Mouse (Mus musculus): Measurements from ENCODE around the gene Ift52. TPM values are rescaled to one million over a fixed set of nuclear protein-coding genes. Genes with fewer than 3 reads are reported as not detected.

The Ift52 gene
- total RNA-seq (2023) = 10 to 100 TPM; 20.7 to 20.8 TPM

DNA sequence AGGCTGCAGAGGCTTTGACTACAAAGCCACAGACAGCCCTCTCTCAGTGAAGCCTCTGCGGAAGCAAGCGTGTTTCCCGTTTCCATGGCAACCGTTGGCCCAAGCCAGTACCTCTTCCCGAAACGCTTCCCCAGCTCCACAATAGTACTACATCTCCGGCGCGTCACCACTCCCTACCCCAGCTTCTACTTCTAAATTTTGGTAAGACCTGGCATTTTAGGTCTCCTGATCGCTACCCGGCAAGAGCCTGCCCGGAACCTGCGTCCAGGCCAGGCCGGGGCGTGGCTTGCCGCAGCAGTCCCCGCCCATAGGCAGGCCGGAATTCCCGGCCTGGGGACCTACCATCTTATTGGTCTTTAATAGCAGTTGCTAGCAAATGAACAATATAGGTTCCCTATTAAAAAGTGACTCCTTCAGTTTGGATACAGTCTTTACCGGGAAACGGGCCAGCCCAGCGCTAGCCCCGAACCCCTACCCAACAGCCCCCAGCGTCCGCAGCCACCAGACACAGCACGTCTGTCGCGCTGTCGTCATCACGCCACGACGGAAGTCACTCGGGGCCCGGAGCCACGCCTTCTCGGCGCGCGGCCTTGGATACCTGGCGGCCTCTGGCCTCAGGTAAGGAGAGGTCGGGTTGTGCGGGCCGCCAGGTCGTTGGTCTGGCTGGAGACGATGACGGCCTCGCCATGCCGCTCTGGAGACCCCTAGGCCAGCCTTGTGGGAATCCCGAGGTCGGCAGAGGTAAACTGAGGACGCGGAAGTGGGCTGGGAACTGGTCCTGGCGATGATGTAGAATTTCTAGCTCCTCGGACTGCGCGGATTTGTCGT, at the start of gene Ift52:
Gene Ift52, plus strand, starts transcription at position 439 of the 828 bp plus-strand sequence.

DNA sequence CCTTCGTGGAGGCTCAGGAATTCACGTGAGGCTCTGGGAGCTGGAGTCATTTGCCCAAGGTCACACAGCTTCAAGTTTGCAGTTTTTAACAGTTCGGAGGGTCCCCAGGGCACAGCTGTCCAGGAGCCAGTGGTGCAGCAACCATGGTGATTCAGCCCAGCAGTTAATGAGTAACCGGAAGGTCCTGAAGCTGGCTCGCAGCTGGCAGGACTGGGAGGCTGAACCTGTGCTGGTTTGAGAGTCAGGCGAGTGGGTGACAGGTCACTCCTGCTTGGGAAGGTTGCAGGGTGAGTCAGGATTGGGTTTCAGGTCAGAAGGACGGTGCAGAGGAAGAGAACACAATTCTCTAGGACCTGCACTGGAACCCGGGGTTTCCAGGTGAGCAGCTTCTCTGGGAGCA, 29.9 kb upstream of the Ift52 start, which contains the start of gene Sgk2:
Gene Sgk2, plus strand, starts transcription at position 113 of the 400 bp plus-strand sequence.

DNA sequence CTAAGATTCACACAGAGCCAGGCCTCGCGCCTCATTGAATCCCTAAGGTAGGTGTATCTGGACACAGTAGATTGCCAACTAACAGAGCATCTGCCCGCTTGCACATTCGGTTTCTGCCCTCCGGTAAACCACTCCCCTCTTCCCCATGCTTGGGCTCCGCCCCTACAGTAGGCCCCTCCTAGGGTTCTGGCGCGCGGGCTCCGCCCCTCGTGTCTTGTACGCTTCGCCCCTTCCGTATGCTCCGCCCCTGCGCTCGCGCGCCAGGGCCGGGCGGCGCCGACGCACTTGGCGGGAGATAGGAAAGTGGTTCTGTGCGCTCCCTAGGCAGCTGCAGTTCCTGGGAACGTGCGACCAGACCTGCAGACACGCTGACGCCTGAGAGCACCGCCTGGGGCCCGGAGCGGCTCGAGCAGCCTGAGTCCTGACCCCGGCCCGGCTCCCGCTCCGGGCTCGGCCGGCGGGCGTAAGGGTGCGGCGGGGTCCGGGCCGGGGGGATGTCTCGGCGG, 37.2 kb downstream of the Ift52 start, which contains the start of gene Mybl2:
Gene Mybl2, plus strand, starts transcription at position 353 of the 506 bp plus-strand sequence.

DNA sequence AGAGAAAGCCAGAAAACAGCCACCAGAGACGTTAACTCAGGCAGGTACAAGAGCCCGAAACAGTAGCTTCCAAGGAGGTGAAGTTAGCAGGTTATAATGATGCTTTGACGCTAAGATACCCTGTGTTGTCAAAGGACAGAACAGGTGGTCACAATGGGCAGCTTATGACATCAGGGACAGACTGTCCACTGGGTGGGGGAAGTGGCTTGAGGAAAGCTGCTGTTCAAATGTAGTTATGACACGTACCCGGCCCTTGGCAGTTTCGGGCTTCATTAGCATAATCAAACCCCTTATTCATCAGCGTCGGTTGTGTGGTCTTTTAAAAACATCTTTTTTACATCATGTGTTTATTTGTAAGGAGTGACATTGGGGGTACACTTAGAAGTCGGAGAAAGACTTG, 70.6 kb downstream of the Ift52 start, which contains the start of gene Gtsf1l:
Gene Gtsf1l, minus strand, starts transcription at position 128 of the 400 bp plus-strand sequence.

Other genes with a start within 250 kb of the Ift52 start
- gene Srsf6, start 85.8 kb upstream of the Ift52 start, total RNA-seq (2023) = 100 to 1,000 TPM; 125 to 132 TPM
- gene L3mbtl1, start 73.9 kb upstream of the Ift52 start, total RNA-seq (2023) = under 1 TPM in 1 of 2 experiments, not detected in 1; 0.88 TPM
- gene Sgk2, start 30.0 kb upstream of the Ift52 start, total RNA-seq (2023) = not detected
- 10 to 100 TPM; 34.4 to 35.3 TPM for gene Mybl2, start 37.3 kb downstream of the Ift52 start, total RNA-seq (2023)
- gene Gtsf1l, start 70.5 kb downstream of the Ift52 start, total RNA-seq (2023) = not detected
- gene Tox2, start 185.8 kb downstream of the Ift52 start, total RNA-seq (2023) = not detected

All from neutrophil, adult 83 days (primary cell).